Mouse (Mus musculus): ENCODE measurements around the gene Shc1. TPM values are rescaled to one million over a fixed set of nuclear protein-coding genes. Genes with fewer than 3 reads are reported as not detected.
A peak's percentile ranks its signal among the peaks of the same experiment; 100 is the strongest.

Shc1 gene
- polyA plus RNA-seq, 1 experiment from 2014 or later = 87.3 TPM

DNA sequence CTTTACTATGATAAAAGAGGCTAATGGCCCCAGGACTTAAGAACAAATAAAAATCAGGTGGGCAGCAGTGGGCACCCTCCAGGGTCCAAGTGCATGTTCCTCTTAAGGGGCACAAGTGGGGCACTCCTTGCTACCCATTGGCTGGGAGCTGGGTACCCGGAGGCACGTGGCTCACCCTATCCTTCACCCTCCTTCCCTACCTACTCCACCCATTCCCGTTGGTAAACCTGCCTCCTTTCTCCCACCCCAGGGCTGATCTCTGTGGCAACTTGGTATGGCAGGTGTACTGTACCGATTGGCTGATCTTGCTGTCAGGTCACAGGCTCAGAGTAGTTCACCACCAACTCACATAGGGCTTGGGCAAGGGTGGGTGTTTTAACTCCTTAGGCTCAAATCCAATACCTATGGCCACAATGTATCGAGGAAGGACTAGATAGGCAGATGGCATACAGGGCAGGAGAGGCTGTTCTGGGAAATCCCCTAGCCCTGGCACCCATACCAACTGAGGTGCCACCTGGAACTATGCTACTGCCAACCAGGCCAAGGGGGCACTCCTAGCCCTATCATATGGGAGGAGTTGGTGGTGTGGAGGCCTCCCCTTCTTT, 34.5 kb upstream of the Shc1 start:
- Histone ChIP-seq H3K4me1 (replicated peaks) (peaks cover 58% of the 10 kb centered on the region), H3K27ac (no peak overlapping the region), H3K4me2 (replicated peaks) (no peak overlapping the region), H3K9me3 (no peaks in the 10 kb centered on the region), H3K27me3 (replicated peaks) (no peaks in the 10 kb centered on the region), H3K4me3 (replicated peaks) (no peak overlapping the region), H3K9ac (no peak overlapping the region), H3K36me3 (peaks cover 9% of the 10 kb centered on the region; the same call in 1 of the 2 replicates)
- WGBS = 85% methylated on average over 5 of the region's 5 CpGs
- no peak for ATAC-seq

DNA sequence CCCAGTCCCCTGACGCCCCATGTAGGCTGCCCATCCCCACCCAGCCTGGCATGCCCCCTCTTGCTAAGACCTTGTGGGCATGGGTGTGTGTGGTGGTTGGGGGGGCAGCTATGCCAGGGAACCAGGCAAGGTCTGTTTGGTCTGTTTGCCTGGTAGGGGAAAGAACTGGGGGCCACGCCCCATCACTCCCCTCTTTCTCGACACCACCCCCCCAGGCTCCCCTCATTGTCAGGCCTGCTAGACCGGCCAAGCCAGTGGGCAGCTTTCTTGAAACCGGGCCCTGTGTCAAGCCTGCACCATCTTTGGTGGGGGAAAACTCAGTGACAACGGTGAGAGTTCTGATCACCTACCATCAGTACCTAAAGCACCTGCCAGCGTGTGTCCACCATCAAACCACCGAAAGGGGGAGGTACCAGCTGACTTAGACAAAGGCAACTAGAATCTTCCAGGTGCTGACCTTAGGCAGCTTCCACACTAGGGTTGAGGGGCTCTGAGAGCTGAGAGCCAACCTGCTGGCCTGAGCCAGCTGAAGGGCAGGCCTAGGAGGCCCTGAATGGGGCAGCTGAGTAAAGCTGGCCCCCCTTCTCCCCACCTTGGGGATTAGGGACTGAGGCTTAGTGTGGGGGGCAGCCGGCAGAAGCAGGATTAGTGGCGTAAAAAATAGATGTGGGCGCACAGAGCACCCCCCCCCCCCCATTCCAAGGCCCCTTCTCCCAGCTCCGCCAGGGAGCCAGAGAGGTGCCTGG, 33.7 kb upstream of the Shc1 start:
- Histone ChIP-seq H3K9me3 (no peaks in the 10 kb centered on the region), H3K4me3 (replicated peaks) (no peak overlapping the region), H3K4me2 (replicated peaks) (peak overlapping the region; percentile 62; the same call in 1 of the 2 replicates), H3K27me3 (replicated peaks) (no peaks in the 10 kb centered on the region), H3K9ac (0 out of 2 replicates have a peak overlapping the region, but pooled peaks have one; percentile 3), H3K27ac (no peak overlapping the region), H3K4me1 (replicated peaks) (peaks cover 54% of the 10 kb centered on the region), H3K36me3 (peaks cover 7% of the 10 kb centered on the region; the same call in 1 of the 2 replicates)
- 71% methylated on average over 12 of the region's 12 CpGs for WGBS
- no peak for ATAC-seq

DNA sequence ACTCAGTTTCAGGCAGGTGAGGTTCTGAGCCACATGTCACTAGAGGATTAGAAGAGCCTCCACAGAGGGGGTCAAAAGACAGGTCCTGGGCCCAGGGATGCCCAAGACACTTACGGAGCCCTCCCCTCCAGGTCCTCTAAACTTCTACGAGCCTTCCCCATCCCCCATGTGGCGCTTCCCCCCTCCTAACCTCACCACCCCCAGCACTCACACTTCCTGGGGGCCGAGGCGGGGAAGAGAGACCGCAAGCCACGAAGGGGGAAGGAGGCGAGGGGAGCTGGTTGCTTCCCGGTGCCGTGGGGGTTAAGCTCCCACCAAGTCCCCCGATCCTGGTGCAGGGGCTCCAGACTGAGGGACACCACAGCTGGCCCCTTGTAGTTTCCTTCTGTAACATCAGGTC, 32.8 kb upstream of the Shc1 start:
- ATAC-seq = no peak
- Histone ChIP-seq H3K4me2 (replicated peaks) (peak overlapping the region; percentile 62), H3K27ac (no peak overlapping the region), H3K4me1 (replicated peaks) (peaks cover 57% of the 10 kb centered on the region), H3K36me3 (no peaks in the 10 kb centered on the region; the same call in 1 of the 2 replicates), H3K4me3 (replicated peaks) (no peak overlapping the region), H3K9ac (peak overlapping the region; percentile 27; the same call in 1 of the 2 replicates), H3K9me3 (no peaks in the 10 kb centered on the region), H3K27me3 (replicated peaks) (no peaks in the 10 kb centered on the region)
- WGBS = 46% methylated on average over 11 of the region's 11 CpGs

DNA sequence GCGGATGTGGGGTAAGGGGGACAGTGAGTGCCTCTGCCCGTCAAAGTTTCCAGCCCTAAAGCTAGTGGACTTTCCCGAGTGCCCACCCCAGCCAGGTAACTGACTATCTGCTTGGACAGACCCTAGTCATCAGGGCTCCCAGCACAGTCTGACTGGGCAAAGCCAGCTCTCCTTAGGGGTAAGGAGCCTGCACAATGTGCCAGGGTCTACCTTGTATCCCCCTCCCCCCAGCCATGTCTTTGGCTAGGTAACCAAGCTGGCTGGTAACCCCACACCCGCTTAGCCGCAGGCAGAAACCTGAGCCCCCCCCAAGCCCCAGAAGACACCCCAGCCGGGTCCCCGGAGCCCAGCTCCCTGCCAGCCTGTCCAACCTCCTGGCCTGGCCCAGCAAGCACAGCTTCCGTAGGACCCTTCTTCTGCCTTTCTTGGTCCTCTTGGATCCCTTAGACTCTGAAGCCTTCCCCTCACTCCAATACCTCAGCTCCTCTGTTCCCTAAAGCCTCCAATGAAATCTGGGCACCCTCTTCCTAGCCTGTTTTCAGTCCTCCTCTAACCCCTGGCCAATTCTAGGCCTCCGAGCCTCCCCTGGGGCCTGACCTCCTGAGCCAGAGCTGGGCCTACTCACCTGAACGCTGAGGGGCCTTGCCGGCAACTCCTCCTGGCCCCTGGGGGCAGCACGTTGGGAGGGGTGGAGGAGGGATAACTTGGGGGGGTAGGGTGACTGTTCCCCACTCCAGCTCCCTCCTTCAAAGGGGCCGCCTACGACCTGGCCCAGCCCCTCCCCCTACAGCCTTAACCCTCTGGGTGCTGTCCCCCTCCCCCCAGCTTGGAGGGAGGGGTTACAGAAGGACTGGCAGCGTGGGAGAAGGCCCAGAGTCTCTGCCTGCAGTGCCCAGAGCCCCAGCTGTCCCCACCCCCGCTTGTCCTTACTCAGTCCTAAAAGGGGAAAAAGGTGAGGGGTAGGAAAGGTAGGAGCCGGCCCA, 31.5 kb upstream of the Shc1 start:
- H3K4me1 ChIP-seq (replicated peaks) = peaks cover 68% of the 10 kb centered on the region
- H3K4me2 ChIP-seq (replicated peaks) = peak overlapping the region; percentile 62
- WGBS = 53% methylated on average over 17 of the region's 17 CpGs
- no peaks in the 10 kb centered on the region; the same call in 1 of the 2 replicates for H3K36me3 ChIP-seq
- peak overlapping the region; percentile 31; the same call in 1 of the 2 replicates for H3K9ac ChIP-seq
- H3K9me3 ChIP-seq = no peaks in the 10 kb centered on the region
- peak overlapping the region; percentile 92 for H3K27ac ChIP-seq
- no peak for ATAC-seq
- peak overlapping the region; percentile 23 for H3K4me3 ChIP-seq (replicated peaks)
- no peaks in the 10 kb centered on the region for H3K27me3 ChIP-seq (replicated peaks)

DNA sequence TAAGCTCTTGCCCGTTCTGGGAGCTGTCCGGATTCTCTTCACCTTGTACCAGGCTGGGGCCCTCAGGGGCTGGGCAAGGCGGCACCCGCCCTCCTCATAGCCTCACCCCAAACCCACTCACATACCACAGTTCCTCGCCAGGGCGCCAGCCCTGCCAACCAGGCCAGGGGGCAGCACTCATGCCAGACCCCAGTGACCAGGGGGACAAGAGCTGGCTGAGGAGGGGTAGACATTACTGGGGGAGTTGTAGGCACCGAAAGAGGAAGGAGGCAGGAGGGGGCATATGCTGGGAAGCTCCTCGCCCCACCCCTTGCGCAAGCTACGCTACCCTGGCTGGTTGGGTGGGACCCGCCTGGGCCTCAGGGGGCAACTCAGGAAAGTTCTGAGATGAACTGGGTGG, 30.6 kb upstream of the Shc1 start:
- peak overlapping the region; percentile 31 for H3K9ac ChIP-seq
- WGBS = 59% methylated on average over 11 of the region's 11 CpGs

DNA sequence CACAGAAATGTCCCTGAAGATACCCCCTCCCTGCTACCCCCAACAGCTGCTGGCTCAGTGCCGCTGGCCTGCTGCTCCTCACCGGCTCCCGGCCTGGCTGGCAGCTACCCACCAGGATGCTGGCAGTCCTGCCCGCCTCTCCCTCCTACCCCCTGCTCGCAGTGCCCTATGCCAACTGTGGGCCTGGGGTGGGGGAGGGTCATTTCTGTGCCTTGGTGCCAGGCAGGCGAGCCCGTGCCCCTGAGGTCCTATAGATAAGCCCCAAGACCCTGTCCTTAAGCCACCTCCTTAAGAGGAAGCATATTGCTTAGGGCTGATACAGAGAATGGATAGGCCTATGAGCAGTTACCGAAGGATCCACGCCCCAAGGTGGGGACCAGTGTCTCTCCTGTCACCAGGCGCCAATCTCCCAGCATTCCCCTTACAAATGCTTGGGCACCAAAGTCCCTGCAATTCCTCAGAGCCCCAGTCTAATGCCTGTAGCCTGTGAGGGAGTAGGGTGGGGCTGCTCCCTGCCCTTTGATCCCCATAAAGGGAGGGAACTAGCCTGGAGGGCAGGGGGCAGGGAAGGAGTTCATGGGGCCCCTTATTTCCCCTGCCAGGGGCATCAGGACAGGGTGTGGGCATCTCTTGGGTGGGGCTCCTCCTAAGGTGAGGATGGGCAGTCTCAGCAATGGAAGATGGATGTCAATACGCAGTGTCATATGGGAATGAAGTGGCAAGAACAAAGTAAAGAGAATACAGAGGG, 29.9 kb upstream of the Shc1 start:
- Histone ChIP-seq H3K36me3 (no peaks in the 10 kb centered on the region; the same call in 1 of the 2 replicates), H3K27me3 (replicated peaks) (no peaks in the 10 kb centered on the region), H3K4me2 (replicated peaks) (peak overlapping the region; percentile 62), H3K9me3 (no peaks in the 10 kb centered on the region), H3K4me1 (replicated peaks) (peaks cover 78% of the 10 kb centered on the region), H3K9ac (no peak overlapping the region), H3K4me3 (replicated peaks) (peak overlapping the region; percentile 19), H3K27ac (peak overlapping the region; percentile 92)
- ATAC-seq = peak; percentile 80
- WGBS = 65% methylated on average over 11 of the region's 11 CpGs

More for the DNA sequence above, 30.6 kb upstream of the Shc1 start:
- no peaks in the 10 kb centered on the region for H3K27me3 ChIP-seq (replicated peaks)
- peak overlapping the region; percentile 62 for H3K4me2 ChIP-seq (replicated peaks)
- H3K27ac ChIP-seq = peak overlapping the region; percentile 92
- peak overlapping the region; percentile 23 for H3K4me3 ChIP-seq (replicated peaks)
- no peaks in the 10 kb centered on the region for H3K9me3 ChIP-seq
- no peak for ATAC-seq
- no peaks in the 10 kb centered on the region; the same call in 1 of the 2 replicates for H3K36me3 ChIP-seq
- H3K4me1 ChIP-seq (replicated peaks) = peaks cover 74% of the 10 kb centered on the region

DNA sequence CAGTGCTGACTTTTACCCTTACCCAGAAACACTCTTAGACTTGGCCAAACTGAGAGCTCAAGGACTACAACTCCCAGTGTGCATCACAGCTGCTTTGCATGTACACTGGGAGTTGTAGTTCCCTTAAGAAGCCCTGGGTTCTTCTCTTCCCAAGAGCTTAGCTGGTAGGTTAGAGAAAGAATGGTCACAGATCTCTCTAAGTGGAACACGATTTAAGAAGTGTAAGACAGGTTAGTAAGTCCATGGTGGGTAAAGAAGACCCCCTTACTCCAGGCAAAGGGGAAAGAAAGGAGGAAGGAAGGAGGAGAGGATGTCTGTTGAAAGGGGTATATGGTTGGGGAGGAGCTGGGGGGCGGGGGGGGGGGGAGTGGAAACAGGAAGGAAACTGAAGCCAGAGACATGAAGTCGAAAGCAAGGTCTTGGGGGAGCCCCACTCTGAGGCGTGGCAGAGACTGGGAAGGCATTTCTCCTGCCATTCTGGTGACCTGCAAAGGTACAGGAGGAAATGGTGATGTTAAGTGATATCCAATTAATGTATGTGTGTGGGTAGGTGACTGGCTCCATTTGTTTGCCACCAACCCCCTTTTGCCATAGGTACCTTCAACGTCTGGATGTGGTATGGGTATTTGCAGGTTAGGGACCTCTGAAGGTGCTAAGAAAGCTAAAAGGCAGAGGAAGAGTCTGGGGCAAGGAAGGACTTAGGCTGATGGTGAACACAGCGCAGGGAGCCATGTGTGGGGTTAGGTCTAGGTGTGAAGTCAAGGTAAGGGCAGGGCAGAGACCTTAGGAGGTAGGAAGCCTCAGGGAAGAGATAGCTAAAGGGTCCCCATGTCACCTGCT, 29.1 kb upstream of the Shc1 start:
- ATAC-seq = peak; percentile 24
- Histone ChIP-seq H3K4me3 (replicated peaks) (no peak overlapping the region), H3K27me3 (replicated peaks) (no peaks in the 10 kb centered on the region), H3K27ac (peak overlapping the region; percentile 92), H3K36me3 (no peaks in the 10 kb centered on the region), H3K9me3 (no peaks in the 10 kb centered on the region), H3K9ac (no peak overlapping the region; the same call in 1 of the 2 replicates), H3K4me1 (replicated peaks) (peaks cover 75% of the 10 kb centered on the region), H3K4me2 (replicated peaks) (peak overlapping the region; percentile 92)
- WGBS = 46% methylated on average over 5 of the region's 6 CpGs

DNA sequence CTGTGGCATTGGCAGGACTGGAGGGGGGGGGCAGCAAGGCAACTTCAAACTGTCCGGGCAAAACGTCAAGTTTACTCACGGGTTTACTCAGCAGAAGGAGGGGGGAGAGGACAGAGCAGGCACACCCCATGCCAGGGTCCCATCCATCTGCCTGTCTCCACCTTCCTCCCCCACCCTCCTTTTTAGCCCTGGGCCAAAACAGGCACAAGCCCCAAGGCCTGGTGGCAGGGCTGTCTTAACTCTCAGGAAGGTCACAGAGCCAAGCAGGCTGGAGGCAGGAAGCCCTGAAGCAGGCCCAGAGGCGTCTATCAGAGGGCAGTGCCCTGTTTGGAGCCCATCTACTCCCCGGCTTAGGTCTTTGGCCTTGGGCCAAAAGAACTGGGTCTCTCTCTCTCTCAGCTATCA, 28.1 kb upstream of the Shc1 start:
- peak overlapping the region; percentile 92 for H3K27ac ChIP-seq
- H3K4me3 ChIP-seq (replicated peaks) = peak overlapping the region; percentile 61
- WGBS = 34% methylated on average over 5 of the region's 5 CpGs
- H3K27me3 ChIP-seq (replicated peaks) = no peaks in the 10 kb centered on the region
- no peaks in the 10 kb centered on the region for H3K36me3 ChIP-seq
- peaks cover 73% of the 10 kb centered on the region for H3K4me1 ChIP-seq (replicated peaks)
- no peaks in the 10 kb centered on the region for H3K9me3 ChIP-seq
- ATAC-seq = no peak
- H3K4me2 ChIP-seq (replicated peaks) = peak overlapping the region; percentile 92
- peak overlapping the region; percentile 69 for H3K9ac ChIP-seq

DNA sequence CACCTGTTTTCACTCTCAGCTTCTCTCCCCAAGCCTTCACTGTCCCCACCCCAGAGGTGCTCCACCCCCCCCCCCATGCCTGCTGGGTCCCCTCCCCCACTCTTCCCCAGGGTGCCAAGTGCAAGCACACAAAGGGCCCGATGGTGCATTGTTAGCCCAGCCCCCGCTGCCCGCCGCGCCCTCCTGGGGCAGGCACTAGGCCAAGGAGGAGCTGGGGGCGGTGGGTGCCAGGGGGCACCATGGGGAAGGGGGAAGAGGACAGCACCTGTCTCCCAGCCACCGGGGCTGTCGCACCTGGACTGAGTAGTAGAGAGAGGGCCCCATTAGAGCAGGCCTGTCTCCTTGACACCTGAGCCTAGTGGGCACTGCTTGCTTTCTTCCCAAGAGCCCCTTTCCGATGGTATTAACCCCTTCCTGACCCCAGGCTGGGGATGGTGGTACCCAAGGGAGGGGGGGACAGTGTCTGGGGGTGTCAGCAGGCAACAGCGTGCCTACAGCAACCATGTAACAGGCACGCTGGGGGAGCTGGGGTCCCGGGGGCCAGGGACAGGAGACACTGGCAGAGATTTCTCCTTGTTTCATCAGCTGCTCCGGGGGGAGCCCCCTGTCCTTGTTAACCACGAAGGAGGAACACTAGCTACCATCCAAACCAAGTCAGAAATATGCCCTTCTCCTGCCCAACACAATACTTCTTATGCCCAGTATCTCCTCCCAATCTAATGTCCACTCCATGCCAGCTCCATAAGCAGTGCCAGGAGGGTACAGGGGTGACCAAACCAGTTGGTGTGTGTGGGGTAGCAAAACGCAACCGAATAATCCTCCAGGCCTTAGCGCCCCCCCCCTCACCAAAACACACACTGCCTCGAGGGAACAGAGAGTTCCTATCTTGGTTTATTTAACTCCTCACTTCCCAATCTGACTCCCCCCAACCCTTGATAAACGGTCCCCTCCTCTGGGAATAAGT, 27.3 kb upstream of the Shc1 start:
- peak overlapping the region; percentile 92 for H3K4me2 ChIP-seq (replicated peaks)
- peaks cover 73% of the 10 kb centered on the region for H3K4me1 ChIP-seq (replicated peaks)
- H3K27ac ChIP-seq = peak overlapping the region; percentile 92
- no peaks in the 10 kb centered on the region for H3K27me3 ChIP-seq (replicated peaks)
- H3K4me3 ChIP-seq (replicated peaks) = peak overlapping the region; percentile 61
- 15% methylated on average over 19 of the region's 19 CpGs for WGBS
- no peaks in the 10 kb centered on the region for H3K36me3 ChIP-seq
- no peaks in the 10 kb centered on the region for H3K9me3 ChIP-seq
- ATAC-seq = no peak
- H3K9ac ChIP-seq = peak overlapping the region; percentile 69

Data from intestine, embryonic 15.5 days (tissue).